Mouse (Mus musculus): ENCODE data around the gene Ndel1. TPM values are rescaled to one million over a fixed set of nuclear protein-coding genes. Genes with fewer than 3 reads are reported as not detected.

Gene Ndel1
- total RNA-seq, 1 experiment from 2014 or later: 67.1 TPM

DNA sequence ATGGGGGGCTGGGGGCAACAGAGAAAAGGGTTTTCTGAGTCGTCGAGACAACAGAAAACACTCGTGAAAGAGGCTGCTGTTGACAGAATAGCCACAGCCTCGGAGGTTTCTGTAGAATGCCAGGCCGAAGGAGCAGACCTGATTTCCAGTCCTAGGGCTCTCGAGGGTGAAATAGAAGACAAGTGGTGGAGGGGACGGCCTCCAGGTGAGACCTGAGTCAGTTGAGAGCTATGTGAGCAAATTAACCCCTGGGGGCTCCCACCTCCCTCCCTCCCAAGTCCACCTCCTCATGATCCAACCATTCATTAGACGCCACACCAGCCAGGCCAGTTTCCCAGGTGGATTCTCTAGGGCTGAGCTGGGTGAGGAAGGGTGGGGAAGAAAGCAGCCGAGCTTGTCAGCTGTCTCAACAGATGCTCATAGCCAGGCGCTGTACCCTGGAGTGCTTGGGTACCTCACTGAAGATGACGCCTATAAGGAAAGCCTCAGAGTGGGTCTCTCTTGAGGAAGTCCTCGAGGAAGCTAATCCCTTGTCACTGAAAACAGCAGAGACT lies 22.3 kb upstream of the Ndel1 start:
- DNase-seq: no peak

DNA sequence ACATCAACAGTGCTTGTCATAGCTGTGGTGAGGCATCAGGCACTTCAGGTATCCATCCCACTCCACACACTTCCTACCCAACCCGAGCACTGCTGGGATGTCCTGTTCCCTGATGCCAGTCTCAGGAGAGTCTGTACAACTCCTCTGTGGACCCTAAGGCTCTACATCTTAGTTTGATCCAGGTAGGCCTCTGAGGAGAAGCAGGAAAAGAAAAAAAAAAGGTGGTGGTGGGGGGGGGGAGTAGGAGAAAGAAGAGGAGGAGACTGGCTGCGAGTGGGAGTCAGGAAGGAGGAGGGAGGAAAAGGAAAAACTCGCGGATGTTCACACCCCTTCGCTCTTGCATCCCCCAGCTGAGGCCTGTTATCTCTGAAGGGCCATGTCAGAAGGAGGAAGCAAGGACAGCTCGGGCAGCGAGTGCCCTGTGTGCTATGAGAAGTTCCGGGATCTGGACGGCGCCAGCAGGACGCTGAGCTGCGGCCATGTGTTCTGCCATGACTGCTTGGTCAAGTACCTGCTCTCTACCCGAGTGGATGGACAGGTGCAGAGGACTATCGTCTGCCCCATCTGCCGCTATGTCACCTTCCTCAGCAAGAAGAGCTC lies 20.7 kb upstream of the Ndel1 start:
- no peak for DNase-seq

DNA sequence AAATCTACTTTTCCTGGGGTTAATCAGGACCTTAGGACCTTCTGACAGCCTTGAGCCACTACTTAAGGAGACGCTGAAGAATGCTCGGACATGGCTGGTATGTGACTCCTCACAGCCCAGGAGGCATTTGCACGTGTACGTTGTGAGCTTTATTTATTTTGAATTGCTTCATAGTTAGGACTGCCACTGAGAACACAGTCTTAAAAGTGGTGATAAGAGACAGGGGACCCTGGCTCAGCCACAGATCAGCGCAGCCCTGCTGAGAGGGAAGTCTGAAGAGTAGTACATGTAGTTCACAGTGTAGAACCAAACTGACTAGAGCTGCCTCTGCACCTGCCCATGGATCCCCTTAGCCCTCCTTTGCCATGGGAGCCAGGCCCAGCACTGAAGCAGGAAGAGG lies 20.2 kb upstream of the Ndel1 start:
- DNase-seq: no peak

DNA sequence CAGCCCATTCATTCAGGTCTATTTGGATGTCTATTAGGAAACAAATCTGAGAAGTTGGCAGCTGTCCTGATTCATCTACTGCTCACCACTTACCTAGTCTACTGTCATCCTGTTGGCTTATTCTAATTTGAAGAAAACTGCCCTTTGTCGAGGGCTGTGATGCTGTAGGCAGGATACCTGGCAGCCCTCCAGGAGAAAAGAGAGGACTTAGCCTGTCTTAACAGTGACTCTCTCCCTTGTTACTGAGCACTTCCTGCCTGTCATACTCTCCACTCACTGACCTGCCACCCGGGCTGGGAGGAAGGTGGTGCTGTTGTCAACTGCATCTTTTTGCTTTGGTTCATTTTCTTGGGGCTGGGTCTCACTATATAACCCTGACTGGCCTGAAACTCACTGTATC lies 19.0 kb upstream of the Ndel1 start:
- DNase-seq: no peak

DNA sequence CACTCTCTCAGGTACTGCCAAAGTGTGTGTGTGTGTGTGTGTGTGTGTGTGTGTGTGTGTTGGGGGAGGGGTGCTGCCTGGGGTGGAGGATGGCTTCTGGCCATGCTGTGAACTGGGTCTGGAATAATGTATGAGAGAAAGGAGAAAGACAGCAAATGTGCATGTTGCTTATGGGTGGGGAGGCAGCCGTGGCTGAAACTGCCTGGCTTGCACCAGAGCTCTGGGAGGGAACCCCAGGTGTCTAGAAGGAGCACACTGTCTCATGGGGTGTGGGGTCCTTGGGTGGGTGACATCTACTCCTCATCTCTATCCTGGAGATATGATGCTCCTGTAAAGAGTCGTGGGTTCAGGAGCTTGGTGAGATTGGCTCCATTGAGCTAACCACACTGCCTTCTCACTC lies 17.0 kb upstream of the Ndel1 start:
- DNase-seq: no peak

DNA sequence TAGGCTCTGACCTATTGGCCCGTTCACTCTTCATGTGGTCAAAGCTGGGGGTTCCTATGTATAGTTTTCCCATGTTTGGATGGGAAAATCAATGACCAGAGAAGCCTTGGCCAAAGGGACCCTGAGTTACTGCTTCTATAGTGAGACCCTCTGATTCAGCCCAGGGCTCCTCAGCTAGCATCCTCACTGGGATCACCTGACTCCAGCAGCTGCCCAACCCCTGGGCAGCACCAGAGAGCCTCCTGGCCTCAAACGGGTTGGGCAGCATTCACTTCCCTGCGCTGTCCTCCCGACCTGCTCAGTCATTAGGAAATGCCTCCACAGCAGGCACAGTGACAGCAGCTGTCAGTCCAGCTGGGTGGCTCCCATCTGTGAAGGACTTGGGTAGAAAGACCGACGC lies 16.6 kb upstream of the Ndel1 start, which contains the start of gene Rnf222:
Gene Rnf222 (plus strand): TSS at position 301 of the 400 bp plus-strand sequence.
- no peak for DNase-seq

DNA sequence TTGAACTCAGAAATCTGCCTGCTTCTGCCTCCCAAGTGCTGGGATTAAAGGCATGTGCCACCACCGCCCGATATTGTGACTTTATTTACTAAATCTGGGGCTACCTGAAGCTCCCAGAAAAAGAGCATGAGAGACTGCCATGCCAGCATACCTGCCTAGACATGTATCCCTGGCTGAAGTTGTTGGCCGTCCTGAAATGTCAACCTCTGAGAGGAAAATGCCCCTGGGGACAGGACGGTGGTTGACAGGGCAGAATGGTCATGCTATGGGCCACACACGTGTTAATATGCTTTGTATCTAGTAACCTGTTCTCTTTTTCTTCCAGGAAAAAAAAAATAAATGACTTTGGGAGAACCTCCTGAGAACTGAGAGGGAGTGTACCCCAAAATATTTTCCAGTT lies 14.4 kb upstream of the Ndel1 start:
- no peak for DNase-seq

DNA sequence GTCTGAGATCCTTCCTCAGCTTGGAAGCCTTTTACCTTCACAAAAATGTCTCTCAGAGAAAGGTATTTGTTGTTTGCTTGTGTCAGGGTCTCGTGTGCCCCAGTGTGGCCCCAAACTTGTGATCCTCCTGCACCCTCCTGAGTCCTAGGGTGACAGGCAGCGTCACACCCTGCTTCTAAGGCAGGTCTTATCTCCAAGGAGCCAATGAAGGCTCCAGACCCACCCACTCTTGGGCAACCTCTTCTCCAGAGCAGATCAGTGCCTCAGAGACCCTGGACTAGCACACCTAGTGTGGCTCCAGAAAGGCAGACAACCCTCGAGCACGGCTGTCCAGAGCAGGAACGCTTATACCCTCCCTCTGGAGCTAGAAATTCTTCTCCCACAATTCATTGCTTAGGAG lies 12.7 kb upstream of the Ndel1 start:
- DNase-seq: no peak

DNA sequence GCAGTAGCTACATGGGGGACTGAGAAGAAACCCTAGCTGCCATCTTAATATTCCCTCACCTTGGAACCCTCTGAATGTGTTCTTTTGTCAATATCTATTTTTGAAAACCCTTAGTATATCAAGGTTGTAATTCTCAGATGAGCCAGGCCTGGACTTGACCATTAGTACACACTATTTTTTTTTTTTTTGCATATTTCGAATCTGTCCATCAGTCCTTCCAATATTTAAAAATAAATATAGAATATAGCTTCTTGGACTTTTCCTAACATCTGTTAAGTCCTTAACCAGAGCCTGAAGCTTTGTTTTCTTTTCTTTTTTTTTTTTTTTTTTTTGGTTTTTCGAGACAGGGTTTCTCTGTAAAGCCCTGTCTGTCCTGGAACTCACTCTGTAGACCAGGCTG lies 12.2 kb upstream of the Ndel1 start:
- no peak for DNase-seq

DNA sequence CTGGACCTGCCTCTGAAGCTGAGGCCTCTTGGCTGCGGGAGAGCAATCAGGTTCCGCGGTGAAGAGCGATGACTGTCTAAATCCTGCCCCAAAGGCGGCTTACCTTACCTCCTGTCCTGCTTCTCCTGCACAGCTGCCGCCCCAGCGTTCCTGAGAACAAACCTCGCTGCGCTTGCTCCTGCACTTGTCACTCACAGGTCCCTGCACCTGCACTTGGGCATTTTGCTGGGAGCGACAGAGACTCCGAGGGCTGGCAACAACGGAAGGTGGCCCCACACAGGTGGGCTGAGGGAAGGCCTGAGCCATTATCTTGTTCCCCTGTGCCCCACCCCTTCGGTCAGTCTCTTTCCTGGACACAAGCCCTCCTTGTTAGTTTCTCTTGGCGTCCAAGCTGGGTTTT lies 10.4 kb upstream of the Ndel1 start:
- no peak for DNase-seq

DNA sequence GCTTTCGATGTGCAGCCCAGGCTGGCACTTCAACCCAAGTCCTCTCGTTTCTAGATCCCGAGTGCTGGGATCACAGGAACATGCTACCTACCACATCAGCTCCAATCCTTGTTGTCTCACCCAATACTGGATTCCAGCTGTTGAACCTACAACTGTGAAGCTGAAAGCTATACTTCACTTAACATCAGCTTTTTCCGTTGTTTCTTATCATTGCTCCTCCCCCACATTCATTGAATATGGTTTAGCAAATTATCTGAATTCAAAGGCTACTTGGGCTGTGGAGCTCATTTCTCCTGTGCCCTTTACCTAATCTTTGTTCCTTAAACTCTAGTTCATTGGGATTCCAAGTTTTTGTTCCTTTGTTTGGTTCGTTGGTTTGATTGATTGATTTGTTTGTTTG lies 7.2 kb upstream of the Ndel1 start:
- no peak for DNase-seq

DNA sequence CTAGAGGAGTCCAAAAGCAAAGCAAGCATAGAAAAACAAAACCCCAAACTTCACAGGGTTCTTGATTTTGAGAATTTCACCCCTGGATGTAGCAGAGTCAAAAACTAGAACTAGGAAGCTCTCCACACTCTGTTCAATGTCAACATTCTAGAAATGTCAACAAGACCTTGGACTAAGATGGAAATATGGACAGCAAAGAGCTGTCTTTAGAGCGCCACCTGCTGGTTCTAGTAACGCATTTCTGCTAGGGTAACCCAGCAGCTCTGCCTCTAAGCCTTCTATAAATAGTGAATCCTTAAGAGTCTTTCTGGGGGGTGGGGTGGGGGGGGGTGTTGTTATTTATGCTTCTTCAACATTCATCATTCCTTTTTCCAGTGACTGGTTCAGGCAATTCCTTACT lies 3.2 kb upstream of the Ndel1 start:
- DNase-seq: peak; percentile 84

DNA sequence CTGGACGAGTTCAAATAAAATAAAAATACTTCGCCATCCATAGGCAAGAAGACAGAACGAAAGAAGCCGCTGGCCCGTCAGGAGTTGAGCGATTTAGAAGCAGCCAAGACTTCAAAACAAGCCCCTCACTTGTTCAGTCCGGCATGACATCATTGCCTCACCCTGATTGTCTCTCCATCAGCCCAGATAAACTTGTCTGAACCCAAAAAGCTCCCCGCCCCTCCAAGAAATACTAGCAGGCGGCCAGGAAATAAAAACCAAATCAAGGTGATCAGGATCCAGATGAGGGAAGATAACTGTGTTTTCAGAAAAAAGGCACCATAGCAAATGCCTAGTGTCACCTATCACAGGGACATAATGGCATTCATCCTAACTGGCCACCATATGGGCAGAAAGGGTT lies 381 bp downstream of the Ndel1 start:
- no peak for DNase-seq

DNA sequence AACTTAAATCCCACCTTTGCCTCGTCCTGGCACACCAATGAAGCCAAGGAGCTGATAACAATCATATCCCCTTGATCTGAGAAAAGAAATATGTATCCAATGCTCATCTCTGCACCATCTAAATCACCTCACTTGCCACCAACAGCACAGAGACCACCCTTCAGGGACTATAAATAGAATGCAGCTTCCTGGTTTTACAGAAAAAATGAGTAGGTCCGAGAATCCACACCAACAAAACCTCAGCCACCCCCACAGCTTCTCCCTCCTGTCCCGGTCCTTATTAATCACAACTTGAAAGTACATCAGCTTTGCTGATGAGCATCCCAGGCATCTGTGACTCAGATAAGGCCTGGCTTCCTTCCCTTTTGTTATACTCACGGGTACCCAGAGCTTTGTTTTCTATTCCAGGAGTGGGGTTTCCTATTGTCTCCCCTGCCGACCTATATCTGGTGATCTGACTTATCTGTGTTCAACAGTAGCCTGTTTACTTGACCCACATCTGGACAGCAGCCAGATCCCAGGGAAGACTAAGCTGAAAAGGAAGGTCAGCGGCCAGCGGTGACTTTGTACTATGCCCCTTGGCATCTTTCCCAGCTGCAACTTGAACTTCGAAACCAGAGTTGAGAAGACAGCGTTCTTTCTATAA lies 7.0 kb downstream of the Ndel1 start:
- peak; percentile 96 for DNase-seq

DNA sequence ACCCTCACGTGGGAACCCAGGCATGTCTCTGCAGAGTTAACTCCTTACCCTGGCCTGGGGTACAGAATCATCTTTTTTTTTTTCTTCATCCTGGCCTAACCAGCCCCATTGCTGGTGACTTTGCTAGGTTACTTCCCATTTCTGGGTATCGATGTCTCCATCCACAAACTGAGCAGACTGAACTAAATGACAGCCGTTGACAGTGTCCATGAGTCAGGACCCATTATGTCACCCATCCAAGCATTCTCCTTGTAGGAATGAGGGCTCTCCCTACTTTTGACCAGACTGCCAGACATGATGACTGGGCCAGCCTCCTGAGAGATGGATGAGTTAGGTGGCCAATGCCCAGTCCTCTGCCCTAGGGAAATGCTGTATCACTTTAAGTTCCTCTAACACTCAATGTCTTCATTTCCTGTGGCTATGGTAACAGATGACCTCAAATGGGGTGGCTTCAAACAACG lies 8.0 kb downstream of the Ndel1 start:
- no peak for DNase-seq

DNA sequence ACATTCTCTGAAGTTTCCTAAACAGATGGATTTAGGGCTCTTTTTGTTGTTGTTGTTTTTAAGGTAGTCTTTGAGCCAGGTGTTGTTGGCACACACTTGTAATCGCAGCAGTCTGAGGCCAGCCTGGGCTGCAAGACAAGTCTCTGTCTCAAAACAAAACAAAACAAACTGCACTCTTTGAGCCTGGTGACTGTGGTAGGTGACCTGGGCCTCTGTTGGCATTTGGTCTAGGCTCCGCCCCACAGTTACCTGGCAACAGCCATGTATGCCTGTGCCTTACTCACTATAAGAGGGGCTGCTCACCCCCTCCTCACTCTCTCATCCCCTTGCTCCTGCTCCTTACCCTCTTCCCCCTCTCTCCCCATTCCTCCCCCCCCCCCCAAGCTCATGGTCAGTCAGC lies 9.4 kb downstream of the Ndel1 start:
- no peak for DNase-seq

DNA sequence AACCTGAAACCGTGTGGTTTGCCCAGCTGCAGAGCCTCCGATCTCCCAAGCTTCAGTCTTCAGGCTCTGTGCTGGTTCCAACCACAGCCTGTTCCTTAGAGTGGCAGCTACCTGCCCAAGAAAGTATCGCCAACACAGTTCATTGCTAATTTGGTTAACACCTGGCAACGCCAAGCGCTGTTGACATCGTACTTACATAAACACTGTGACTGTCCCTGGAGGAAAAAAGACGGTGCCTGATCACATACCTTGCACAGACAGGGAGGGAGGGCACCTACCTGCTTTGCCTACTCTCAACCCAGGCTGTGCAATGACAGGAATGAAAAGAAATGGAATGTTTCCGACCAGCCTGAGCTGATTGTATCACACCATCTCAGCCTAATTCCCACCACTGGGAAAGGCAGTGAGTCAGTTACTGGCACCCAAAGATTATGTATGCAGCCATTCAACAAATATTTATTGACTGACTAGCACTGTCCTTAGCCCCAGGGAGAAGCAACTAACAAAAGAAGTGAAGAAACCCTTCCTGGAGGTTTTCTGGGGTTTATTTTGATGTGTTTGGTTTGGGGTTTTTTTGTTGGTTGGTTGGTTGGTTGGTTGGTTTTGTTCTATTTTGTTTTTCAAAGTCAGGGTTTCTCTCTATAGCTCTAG lies 11.6 kb downstream of the Ndel1 start:
- no peak for DNase-seq

DNA sequence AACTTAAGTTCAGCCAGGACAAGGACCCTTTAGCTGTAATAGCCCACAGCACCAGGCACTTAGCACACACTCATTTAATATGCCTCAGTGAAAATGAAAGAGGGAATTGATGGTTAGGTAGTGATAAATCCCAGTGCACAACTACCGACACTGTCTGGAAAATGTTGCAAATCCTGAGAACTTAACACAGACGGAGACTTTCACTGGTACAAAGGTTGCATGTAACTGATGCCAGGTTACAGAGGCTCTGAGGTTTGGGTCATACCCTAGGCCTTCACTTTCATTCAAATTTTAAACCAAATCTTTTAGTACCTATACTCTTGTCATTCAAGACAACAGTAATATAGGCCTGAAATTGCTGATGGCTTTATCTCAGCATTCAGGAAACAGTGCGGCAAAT lies 14.3 kb downstream of the Ndel1 start:
- DNase-seq: no peak

DNA sequence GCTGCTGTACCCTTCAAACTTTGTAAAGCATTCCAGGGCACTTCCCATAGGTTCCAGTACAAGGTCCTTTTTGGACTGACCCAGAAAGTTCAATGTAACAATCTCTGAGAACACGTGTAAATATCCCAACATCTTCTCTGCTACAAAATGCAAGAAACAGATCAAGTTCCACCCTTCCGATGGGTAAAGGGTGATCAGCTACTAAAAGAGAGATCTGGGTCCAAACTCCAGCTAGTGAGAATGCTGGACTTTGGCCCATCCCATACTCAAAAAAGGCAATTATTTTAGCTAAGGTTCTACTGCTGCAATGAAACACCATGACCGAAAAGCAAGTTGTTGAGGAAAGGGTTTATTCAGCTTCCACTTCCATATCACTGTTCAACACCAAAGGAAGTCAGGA lies 17.0 kb downstream of the Ndel1 start:
- DNase-seq: no peak

DNA sequence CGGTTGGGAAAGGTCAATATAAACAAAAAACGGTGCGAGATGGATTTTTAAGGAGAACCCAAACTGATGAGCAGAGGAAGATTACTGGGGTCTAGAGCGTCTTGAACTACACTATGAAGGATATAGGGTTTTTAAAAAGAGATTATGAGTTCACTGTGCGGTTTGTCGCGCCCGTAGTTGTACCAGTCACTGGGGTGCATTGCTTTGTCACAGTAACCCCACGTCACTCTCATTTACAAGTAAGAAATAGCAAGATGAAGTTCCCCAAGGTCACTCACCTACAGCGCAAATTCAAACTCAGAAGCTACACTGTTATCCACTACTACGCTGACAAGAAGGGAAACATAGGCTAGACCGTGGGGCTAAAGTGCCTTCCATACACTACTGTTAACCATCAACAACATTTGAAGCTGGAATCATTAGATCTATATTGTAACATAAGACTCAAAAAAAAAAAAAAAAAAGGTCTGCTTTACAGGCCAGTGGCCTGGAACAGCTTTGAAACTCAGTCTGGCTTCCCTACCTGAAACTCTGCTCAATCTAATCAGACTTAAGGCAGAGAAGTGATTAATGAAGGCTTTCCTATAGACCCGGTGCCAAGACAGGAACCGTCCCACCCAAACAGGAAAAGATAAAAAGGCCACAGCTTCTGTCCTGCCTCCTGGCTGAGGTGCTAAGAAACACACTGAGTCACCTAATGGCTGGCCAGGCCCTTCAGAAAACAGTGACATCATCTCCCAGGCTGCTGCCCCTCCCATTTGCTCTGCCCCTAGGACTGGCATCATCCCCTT lies 17.9 kb downstream of the Ndel1 start:
- peak; percentile 78 for DNase-seq

DNA sequence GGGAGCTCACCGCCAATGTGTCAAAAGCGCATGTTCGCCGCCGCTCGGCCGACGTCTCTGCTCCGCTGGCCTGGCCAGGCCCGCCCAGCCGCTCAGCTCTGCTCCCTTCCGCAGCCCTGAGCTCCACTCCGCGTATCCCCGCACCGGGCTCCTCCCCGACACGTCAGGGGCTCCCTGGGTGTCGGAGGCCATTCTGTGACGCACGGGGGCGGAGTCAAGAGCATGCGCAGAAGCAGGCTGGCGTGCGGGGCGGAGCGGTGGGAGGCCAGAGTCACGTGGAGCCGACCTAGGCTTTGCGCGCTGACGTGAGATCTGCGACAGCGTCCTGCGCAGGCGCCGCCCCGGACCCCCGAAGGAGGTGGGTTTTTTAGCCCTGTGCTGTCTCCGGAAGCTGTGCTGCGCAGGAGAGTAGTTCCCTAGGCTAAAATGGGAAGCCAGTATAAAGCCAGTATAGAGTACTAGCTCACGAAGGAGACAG lies 18.7 kb downstream of the Ndel1 start:
- DNase-seq: peak; percentile 100

DNA sequence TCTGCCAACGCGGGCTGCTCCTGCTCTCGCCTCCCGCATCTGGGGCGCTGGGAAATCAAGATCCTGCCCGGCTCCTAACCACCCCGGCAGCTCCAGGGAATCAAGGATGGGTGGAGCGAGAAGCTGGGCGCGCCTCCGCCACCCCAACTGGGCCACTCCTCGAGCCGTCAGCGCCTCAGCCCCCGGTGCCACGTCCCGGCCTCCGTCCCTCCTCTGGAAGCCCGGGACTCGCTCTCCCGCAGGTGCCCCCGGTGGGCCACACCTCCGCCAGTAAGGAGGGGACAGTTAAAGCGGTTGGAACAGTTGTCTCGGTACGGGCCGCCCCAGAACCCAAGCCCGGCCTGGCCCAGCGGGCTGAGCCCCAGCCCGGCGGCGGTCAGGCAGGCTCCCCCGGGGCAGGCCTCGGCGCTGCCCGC lies 19.2 kb downstream of the Ndel1 start:
- peak; percentile 92 for DNase-seq
